9 mouse cellular contexts compared by ENCODE assay signal in the genomic region with DNA sequence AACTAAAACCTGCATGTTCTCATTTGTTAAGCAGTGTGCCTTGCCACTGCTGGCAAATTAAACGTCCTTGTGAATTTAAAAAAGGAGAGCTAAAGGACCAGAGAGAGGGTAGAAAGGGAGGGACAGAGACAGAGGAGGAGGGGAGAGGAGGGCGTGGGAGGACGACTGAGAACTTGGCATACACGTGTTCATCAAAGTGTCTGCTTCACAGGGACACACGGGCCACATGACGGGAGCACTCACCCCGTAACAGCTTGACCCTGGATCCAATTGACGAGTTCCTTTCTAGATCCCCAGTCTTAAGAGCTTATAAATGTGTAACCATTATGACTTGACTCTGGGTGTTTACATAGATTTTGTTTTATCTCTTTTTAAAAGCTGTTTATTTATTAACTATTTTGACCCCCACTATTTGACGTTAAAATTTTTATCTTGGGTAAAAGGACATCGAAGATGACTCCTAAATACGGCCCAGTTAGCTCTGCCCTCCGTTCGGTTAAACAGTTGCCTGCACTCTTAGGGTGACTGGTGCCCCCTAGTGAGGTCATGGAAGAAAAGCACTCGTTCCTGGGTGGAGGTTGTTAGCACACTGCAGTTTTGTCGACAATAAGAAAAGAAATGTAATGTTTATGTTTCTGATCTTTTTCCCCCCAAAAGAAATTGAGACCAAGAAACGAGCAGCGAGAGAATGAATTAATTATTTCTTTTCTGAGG.
DNase-seq lines count a peak whose midpoint lies in the region; ATAC-seq lines count a peak whose summit lies in the region.
"Had no signal": no experiment of that assay in that cellular context is flagged by ENCODE, and none has a peak within 500 bp of the region (broad histone marks: within the 10 kb centered on the region; RNA-seq: fewer than 3 reads in every experiment).

No protein-coding gene starts in this region.

- no peak overlapping the region for H3K9ac ChIP-seq in forebrain, embryonic 15.5 days (replicated peaks)
- no peak overlapping the region for H3K9ac ChIP-seq in midbrain, embryonic 16.5 days (ENCODE audit: low read depth, low read length)
- H3K9ac ChIP-seq: limb, embryonic 15.5 days had no signal

- no peaks in the 10 kb centered on the region for H3K27me3 ChIP-seq in heart, embryonic 10.5 days (ENCODE audit: insufficient read depth, poor library complexity, severe bottlenecking)
- no peaks in the 10 kb centered on the region for H3K27me3 ChIP-seq in forebrain, embryonic 15.5 days
- H3K27me3 ChIP-seq in midbrain, embryonic 16.5 days (ENCODE audit: control insufficient read depth, insufficient read depth, low read depth, low read length): no peaks in the 10 kb centered on the region
- H3K27me3 ChIP-seq: limb, embryonic 15.5 days had no signal

- ATAC-seq in forebrain, embryonic 15.5 days (replicated peaks): peak; percentile 86
- ATAC-seq in midbrain, embryonic 16.5 days: peak; percentile 70; the same call in 1 of the 2 replicates

- H3K27ac ChIP-seq in heart, embryonic 10.5 days: no peak overlapping the region
- no peak overlapping the region for H3K27ac ChIP-seq in forebrain, embryonic 15.5 days (replicated peaks)
- no peak overlapping the region for H3K27ac ChIP-seq in midbrain, embryonic 16.5 days (ENCODE audit: low read length)
- H3K27ac ChIP-seq: limb, embryonic 15.5 days had no signal

- H3K4me3 ChIP-seq in heart, embryonic 10.5 days: no peak overlapping the region
- no peak overlapping the region for H3K4me3 ChIP-seq in forebrain, embryonic 15.5 days
- H3K4me3 ChIP-seq in midbrain, embryonic 16.5 days (ENCODE audit: low read depth, low read length): no peak overlapping the region
- H3K4me3 ChIP-seq: limb, embryonic 15.5 days had no signal

- no peak overlapping the region for H3K4me2 ChIP-seq in forebrain, embryonic 15.5 days (replicated peaks)
- no peak overlapping the region for H3K4me2 ChIP-seq in midbrain, embryonic 16.5 days (ENCODE audit: low read length)
- H3K4me2 ChIP-seq: limb, embryonic 15.5 days had no signal

- peaks cover 40% of the 10 kb centered on the region for H3K36me3 ChIP-seq in heart, embryonic 10.5 days
- peaks cover 4% of the 10 kb centered on the region for H3K36me3 ChIP-seq in forebrain, embryonic 15.5 days
- no peaks in the 10 kb centered on the region for H3K36me3 ChIP-seq in midbrain, embryonic 16.5 days (ENCODE audit: control insufficient read depth, insufficient read depth, low read length)

- WGBS in heart, embryonic 10.5 days: 40% methylated on average over 17 of the region's 17 CpGs
- 26% methylated on average over 17 of the region's 17 CpGs for WGBS in forebrain, embryonic 15.5 days
- 23% methylated on average over 17 of the region's 17 CpGs for WGBS in midbrain, embryonic 16.5 days

- peaks cover 8% of the 10 kb centered on the region for H3K4me1 ChIP-seq in heart, embryonic 10.5 days
- H3K4me1 ChIP-seq in forebrain, embryonic 15.5 days: 0 out of 2 replicates have a peak, but pooled peaks cover under 1% of the 10 kb centered on the region
- no peaks in the 10 kb centered on the region; the same call in 1 of the 2 replicates for H3K4me1 ChIP-seq in midbrain, embryonic 16.5 days (ENCODE audit: control insufficient read depth, insufficient read depth, low read length)
- H3K4me1 ChIP-seq: limb, embryonic 15.5 days had no signal

- H3K9me3 ChIP-seq in heart, embryonic 10.5 days: no peaks in the 10 kb centered on the region
- no peaks in the 10 kb centered on the region for H3K9me3 ChIP-seq in forebrain, embryonic 15.5 days
- no peaks in the 10 kb centered on the region for H3K9me3 ChIP-seq in midbrain, embryonic 16.5 days (replicated peaks; ENCODE audit: control insufficient read depth, low read length, poor library complexity, severe bottlenecking)
- H3K9me3 ChIP-seq: limb, embryonic 15.5 days had no signal

- DNase-seq in heart, postnatal 10 days: peak; percentile 65 to 80
- DNase-seq in heart, embryonic 10.5 days (ENCODE audit: low spot score): no peak
- DNase-seq in CD8-positive naive resting alpha-beta T cell, adult 2 months (ENCODE audit: low read depth in 2 of 2, low spot score in 2 of 2): peak; percentile 20 to 42
- DNase-seq in brain, embryonic 18.5 days (ENCODE audit: low read depth, low spot score): peak; percentile 20
- DNase-seq in kidney, postnatal 25 days: peak; percentile 73 to 74
- DNase-seq in ovary, postnatal 36 days (ENCODE audit: low spot score): no peak

- intact Hi-C loops in heart, postnatal 10 days (cut with DNase I): loop anchor here (1.0 to 10.0 kb wide), 5 partner anchors 72 to 460 kb away; partner anchors contain the start of gene 0610040J01Rik

Comparison
In these comparisons a context has a peak if more than half of its experiments do, and no peak if none do; other contexts are left out.
1. DNase-seq: peak in heart, postnatal 10 days (2 of 2), CD8-positive naive resting alpha-beta T cell, adult 2 months (2 of 2), brain, embryonic 18.5 days (single experiment) and kidney, postnatal 25 days (2 of 2); none in heart, embryonic 10.5 days (single experiment) and ovary, postnatal 36 days (single experiment).